Mouse (Mus musculus): ENCODE data around the gene Vmn1r1. TPM values are rescaled to one million over a fixed set of nuclear protein-coding genes. Genes with fewer than 3 reads are reported as not detected.

Vmn1r1 gene
- not detected for polyA plus RNA-seq (2015; fragmentation: Illumina TruSeq; extraction: RNeasy Lipid Tissue Mini Kit (QIAGEN cat#74804); ENCODE audit: insufficient read depth, low replicate concordance)

DNA sequence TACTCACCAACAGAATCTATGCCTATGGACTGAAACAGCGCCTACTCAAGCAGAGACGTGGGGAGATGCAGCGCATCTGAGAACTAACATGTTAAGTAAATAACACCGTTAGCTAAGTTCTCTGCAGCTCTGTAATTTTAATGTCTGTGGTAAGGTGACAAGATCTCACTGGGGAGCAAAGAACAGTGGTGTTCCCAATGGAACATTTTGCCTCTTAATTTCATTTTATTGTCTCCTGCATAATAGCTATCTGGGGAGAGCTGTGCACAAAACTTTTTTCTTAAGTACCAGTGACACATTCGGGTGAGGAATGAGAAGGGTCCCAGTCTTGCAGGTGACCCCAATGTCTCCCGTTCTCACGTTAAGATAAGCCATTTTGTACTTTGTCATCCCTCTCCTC lies at the start of gene Vmn1r1:
Vmn1r1 (minus strand) TSS at position 101 of the 400 bp plus-strand sequence.

DNA sequence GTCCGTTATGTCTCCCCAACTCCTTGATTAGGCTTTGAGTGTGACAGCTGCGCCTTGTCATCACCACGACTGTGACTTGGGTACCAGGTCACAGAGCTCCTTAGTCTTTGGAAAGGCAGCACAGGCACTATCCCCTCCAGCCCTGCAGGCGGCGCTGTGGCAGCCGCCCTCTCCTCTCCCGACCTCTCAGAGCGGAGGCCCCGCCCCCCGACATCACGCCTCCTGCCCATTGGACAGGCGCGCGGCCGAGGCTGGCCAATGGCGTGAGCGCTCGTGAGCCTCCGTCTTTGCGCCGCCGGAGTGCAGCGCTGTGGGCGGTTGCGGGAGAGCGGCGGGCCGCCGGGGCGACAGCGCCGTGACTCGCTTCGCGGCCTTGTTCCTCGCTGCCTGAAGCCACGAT lies 39.8 kb downstream of the Vmn1r1 start, which contains the start of gene Srp9:
Srp9 (plus strand) TSS at position 232 of the 400 bp plus-strand sequence.

Other genes starting within 250 kb of the Vmn1r1 start
- gene Enah, start 144.5 kb downstream of the Vmn1r1 start, polyA plus RNA-seq (2015; fragmentation: Illumina TruSeq; extraction: RNeasy Lipid Tissue Mini Kit (QIAGEN cat#74804); ENCODE audit: insufficient read depth, low replicate concordance) = 6.3 TPM
- 127 TPM for gene Srp9, start 39.7 kb downstream of the Vmn1r1 start, polyA plus RNA-seq (2015; fragmentation: Illumina TruSeq; extraction: RNeasy Lipid Tissue Mini Kit (QIAGEN cat#74804); ENCODE audit: insufficient read depth, low replicate concordance)
- 122 TPM for gene Degs1, start 118.3 kb upstream of the Vmn1r1 start, polyA plus RNA-seq (2015; fragmentation: Illumina TruSeq; extraction: RNeasy Lipid Tissue Mini Kit (QIAGEN cat#74804); ENCODE audit: insufficient read depth, low replicate concordance)
- gene Fbxo28, start 177.1 kb upstream of the Vmn1r1 start, polyA plus RNA-seq (2015; fragmentation: Illumina TruSeq; extraction: RNeasy Lipid Tissue Mini Kit (QIAGEN cat#74804); ENCODE audit: insufficient read depth, low replicate concordance) = 25.4 TPM
- gene Trp53bp2, start 244.7 kb upstream of the Vmn1r1 start, polyA plus RNA-seq (2015; fragmentation: Illumina TruSeq; extraction: RNeasy Lipid Tissue Mini Kit (QIAGEN cat#74804); ENCODE audit: insufficient read depth, low replicate concordance) = 12.5 TPM